Mouse (Mus musculus) lung, embryonic 15.5 days (tissue): Measurements from ENCODE around the gene Scaf8. TPM values are rescaled to one million over a fixed set of nuclear protein-coding genes. Genes with fewer than 3 reads are reported as not detected.

Experiments used
- ATAC-seq: fragments of 200-750 bp; cut with Nextera tagmentation; 2 replicates; pipeline ENCODE4 v1.8.0; 2017; ENCODE audit warnings: moderate number of reproducible peaks, borderline replicate concordance; ENCODE audit not compliant: low FRiP score, low TSS enrichment; ENCODE audit errors: extremely low read depth
- H3K27ac ChIP-seq: fragments of 300-500 bp; sonication (generic); 2 replicates; pipeline ENCODE4 v1.5.1; 2015; ENCODE audit warnings: moderate library complexity, mild to moderate bottlenecking, inconsistent platforms
- H3K27me3 ChIP-seq: fragments of 300-500 bp; sonication (generic); 2 replicates; pipeline ENCODE4 v1.6.1; 2015; ENCODE audit warnings: inconsistent platforms
- H3K36me3 ChIP-seq: fragments of 300-500 bp; sonication (generic); 2 replicates; pipeline ENCODE4 v1.6.1; 2015; ENCODE audit warnings: inconsistent platforms
- H3K4me1 ChIP-seq: fragments of 300-500 bp; sonication (generic); 2 replicates; pipeline ENCODE4 v1.6.1; 2015; ENCODE audit warnings: inconsistent platforms
- H3K4me2 ChIP-seq: fragments of 300-500 bp; sonication (generic); 2 replicates; pipeline ENCODE4 v1.6.1; 2015; ENCODE audit warnings: inconsistent platforms, mild to moderate bottlenecking, moderate library complexity
- H3K4me3 ChIP-seq: fragments of 300-500 bp; sonication (generic); 2 replicates; pipeline ENCODE4 v1.5.1; 2015; ENCODE audit warnings: mild to moderate bottlenecking, inconsistent platforms
- H3K9ac ChIP-seq: fragments of 300-500 bp; sonication (generic); 2 replicates; pipeline ENCODE4 v1.6.1; 2015; ENCODE audit warnings: inconsistent platforms
- H3K9me3 ChIP-seq: fragments of 300-500 bp; sonication (generic); 2 replicates; pipeline ENCODE4 v1.6.1; 2016; ENCODE audit warnings: inconsistent platforms
- WGBS: fragments of 180-500 bp; shearing (Covaris S2); methylation state at CpG from one replicate; pipeline ENCODE4 v1.1.7; 2015; 5-methylcytosine and 5-hydroxymethylcytosine counted together
- polyA plus RNA-seq: library from polyadenylated mRNA; unstranded; fragments of >200 nt; fragmentation: Nextera tagmentation; extraction: Ambion mirVana; gene quantifications from 2 replicates; pipeline ENCODE4 v1.2.1, GENCODE M21; 2015

The Scaf8 gene
- polyA plus RNA-seq, 1 experiment from 2014 or later: 19.4 TPM

GRCm38 (mm10) chr17:3243672-3244071, 128.9 kb downstream of the Scaf8 start:
- Histone ChIP-seq H3K4me1 (peaks cover 10% of the 10 kb centered on the region), H3K9ac (no peak overlapping the region), H3K9me3 (no peaks in the 10 kb centered on the region), H3K4me2 (no peak overlapping the region), H3K27me3 (no peaks in the 10 kb centered on the region), H3K4me3 (no peak overlapping the region), H3K27ac (no peak overlapping the region), H3K36me3 (no peaks in the 10 kb centered on the region)
- no peak for ATAC-seq
- WGBS: 89% methylated on average over 3 of the region's 3 CpGs

GRCm38 (mm10) chr17:3244881-3245739, 130.3 kb downstream of the Scaf8 start:
- Histone ChIP-seq H3K9me3 (no peaks in the 10 kb centered on the region), H3K27me3 (no peaks in the 10 kb centered on the region), H3K4me2 (no peak overlapping the region), H3K36me3 (no peaks in the 10 kb centered on the region), H3K27ac (no peak overlapping the region), H3K4me3 (no peak overlapping the region), H3K4me1 (peaks cover 10% of the 10 kb centered on the region), H3K9ac (no peak overlapping the region)
- ATAC-seq: no peak
- 58% methylated on average over 8 of the region's 8 CpGs for WGBS

DNA sequence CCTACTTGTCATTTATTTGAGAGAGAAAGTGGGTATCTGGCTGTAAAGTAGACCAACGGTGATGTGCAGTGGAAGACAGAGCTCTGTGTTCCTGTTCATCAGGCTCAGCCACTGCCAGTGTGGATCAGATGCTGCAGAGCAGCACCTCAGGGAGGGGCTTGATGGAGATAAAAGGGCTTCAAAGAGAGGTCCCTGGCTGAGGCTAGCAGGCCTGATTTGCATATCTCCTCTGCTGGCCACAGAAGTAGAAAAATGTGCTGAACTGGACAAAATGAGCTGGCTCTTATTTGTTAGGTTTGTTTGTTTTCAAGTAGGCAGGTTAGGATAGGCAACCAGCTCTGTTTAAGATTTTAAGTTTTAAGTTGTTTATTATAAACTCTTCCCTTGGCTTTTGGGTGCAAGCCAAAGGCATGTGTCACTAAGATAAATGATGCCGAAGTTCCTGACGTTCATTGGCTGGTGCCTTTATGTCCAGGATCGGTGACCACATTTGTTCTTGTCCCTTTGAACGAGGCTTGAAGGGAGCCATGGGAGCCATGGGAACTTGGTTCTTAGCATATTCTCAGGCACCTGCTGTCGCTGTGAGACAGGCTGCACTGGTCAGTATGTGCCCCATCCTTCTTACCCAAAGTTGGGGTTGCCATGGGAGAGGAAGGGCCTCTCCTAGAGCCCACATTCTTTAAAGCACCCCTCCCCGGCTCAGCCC, 132.0 kb downstream of the Scaf8 start:
- 25% methylated on average over 7 of the region's 7 CpGs for WGBS
- no peak overlapping the region for H3K27ac ChIP-seq
- no peak for ATAC-seq

More for the DNA sequence above, 132.0 kb downstream of the Scaf8 start:
- Histone ChIP-seq H3K9ac (no peak overlapping the region), H3K4me2 (no peak overlapping the region), H3K27me3 (no peaks in the 10 kb centered on the region), H3K4me3 (no peak overlapping the region), H3K9me3 (no peaks in the 10 kb centered on the region), H3K4me1 (peaks cover 10% of the 10 kb centered on the region), H3K36me3 (no peaks in the 10 kb centered on the region)

Other genes starting within 250 kb of the Scaf8 start
- 5.4 and 5.6 TPM in 2 replicates for gene Tiam2, start 211.6 kb downstream of the Scaf8 start, polyA plus RNA-seq